Mouse (Mus musculus) fat pad, adult 2 months (tissue): ENCODE measurements around the gene Cnnm1.
"Not testable (repeated sequence)": the region's sequence is repeated elsewhere in the genome, so short reads cannot be mapped to it uniquely, and the experiment has no call there.

Source experiments
- DNase-seq: peaks from one replicate; pipeline ENCODE4 v3.0.0-alpha.2; 2011; ENCODE audit warnings: low read depth, low spot score; ENCODE audit errors: extremely low read depth

The Cnnm1 gene

DNA sequence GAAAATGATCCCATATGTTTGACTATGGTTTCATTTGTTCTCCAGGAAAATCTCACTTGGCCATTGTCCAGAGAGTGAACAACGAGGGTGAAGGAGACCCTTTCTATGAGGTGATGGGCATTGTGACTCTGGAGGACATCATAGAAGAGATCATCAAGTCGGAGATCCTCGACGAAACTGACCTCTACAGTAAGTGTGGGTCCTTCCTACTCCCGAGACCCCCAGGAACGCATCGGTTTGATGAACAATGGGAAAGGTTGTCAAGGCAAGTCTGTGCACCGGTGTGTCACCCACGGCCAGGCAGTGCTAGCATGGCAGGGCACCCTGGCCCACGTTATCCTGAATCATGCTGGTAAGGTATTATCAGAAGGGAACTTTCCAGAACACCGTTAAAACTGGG, 24.8 kb downstream of the Cnnm1 start:
- DNase-seq = no peak

GRCm38 (mm10) chr19:43465601-43466255, 25.5 kb downstream of the Cnnm1 start:
- no peak for DNase-seq

GRCm38 (mm10) chr19:43467927-43468685, 27.9 kb downstream of the Cnnm1 start:
- DNase-seq = no peak

DNA sequence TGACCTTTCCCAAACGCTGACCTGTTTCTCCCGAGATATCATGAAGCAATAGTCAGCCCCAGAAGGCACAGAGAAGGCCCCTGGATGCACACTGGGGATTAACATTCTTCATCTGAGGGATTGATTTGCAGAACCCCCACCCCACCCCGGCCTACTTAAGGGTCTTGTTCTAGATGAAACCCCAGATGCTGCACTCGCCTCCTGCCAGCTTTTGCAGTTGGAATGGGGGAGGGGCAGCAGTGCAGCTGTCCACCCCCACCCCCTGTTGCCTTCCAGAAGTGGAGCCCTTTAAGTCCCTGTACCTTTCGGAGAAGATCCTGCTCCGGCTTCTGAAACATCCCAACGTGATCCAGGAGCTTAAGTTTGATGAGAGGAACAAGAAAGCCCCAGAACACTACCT, 29.1 kb downstream of the Cnnm1 start:
- DNase-seq = no peak

GRCm38 (mm10) chr19:43472331-43472730, 32.1 kb downstream of the Cnnm1 start:
- DNase-seq = no peak

DNA sequence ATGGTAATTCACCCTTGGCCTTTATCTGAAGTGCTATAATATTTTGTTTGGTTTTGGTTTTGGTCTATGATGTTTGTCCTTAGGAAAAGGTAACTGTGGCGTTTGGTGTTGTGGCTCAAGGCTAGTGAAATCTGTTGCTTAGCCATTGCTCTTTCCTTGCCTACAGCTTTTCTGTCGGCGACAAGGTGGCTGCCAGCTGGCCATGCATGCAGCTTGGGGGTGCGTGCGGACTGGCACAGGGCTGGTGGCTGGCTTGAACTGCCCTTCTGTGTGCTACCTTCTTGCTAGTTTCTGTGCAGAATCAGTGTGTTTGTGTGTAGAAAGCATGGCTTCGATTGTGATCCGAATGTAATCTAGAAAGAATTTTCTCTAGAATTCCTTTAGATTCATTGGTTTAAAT, 32.5 kb downstream of the Cnnm1 start:
- DNase-seq = no peak

DNA sequence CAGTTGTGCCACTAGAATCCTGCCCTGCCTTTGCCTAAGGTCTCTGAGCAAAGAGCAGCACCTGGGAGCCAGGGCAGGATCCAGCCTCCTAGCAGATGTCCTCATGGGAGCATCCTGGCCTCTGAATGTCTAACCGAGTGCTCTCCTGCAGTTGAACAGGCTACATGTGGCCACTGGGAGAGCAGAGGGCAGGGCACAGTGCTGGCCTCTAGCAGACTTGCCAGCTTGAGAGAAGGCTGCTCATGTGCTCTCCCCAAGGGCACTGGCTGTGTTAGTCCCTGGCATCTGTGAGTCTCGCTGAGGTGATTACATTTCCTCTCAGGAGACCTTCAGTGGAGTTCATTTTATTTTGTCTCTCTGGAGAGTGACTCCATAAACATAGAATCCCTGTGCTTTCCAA, 35.4 kb downstream of the Cnnm1 start:
- DNase-seq = no peak

DNA sequence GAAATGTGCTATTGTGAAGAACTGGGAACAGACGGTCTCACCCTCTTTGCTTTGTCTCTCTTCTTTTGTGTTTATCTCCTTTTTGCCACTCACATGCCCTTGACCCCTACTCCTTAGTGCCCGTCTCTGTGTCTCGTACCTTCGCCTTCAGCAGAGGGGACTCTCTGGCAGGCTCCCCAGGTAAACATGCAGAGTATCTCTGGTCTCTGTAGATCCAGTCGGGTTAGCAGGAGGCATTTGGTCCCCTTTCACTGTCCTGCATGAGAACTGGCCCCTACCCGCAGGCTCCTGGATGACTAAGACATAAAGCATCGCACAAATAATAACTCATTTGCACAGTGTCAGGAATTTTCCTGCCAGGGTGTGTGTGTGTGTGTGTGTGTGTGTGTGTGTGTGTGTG, 35.8 kb downstream of the Cnnm1 start:
- no peak for DNase-seq

GRCm38 (mm10) chr19:43477436-43477835, 37.2 kb downstream of the Cnnm1 start:
- DNase-seq = no peak

DNA sequence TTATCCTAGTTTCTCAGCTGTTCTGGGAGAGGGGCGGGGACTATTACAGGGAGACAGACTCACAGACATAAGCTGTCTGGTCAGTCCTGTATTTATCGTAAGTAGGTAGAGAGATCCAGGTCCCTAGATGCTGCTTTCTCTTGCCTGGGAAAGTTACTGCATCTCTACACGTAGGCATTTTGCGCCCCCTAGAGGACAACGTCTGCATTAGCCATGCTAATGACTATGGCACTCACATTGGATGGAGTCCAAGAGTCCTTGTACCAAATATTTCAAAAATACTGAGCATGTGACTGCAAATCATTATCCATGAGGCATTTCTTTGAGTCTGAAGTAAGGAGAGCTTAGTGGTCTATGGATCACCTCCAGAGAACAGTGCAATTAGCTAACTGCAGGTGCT, 38.7 kb downstream of the Cnnm1 start:
- DNase-seq = no peak

GRCm38 (mm10) chr19:43479431-43479830, 39.2 kb downstream of the Cnnm1 start:
- no peak for DNase-seq

GRCm38 (mm10) chr19:43480512-43480911, 40.3 kb downstream of the Cnnm1 start:
- DNase-seq = no peak

GRCm38 (mm10) chr19:43487429-43487828, 47.2 kb downstream of the Cnnm1 start:
- no peak for DNase-seq

DNA sequence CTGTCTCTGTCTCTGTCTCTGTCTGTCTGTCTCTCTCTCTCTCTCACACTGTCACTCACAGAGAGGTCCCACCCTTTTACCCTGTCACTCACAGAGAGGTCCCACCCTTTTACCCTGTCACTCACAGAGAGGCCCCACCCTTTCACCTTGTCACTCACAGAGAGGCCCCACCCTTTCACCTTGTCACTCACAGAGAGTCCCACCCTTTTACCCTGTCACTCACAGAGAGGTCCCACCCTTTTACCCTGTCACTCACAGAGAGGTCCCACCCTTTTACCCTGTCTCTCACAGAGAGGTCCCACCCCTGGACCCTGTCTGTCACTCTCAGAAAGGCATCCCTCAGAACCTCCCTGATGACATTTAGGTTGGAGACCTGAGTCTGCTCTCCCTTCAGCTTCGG, 53.1 kb downstream of the Cnnm1 start:
- DNase-seq = not testable (repeated sequence)

- no peak for DNase-seq
Measured at GRCm38 (mm10) chr19:43493878-43494277, 53.6 kb downstream of the Cnnm1 start.

GRCm38 (mm10) chr19:43494914-43495313, 54.7 kb downstream of the Cnnm1 start:
- no peak for DNase-seq

GRCm38 (mm10) chr19:43495846-43496245, 55.6 kb downstream of the Cnnm1 start:
- DNase-seq = no peak

- DNase-seq = no peak
Measured at GRCm38 (mm10) chr19:43497440-43497839, 57.2 kb downstream of the Cnnm1 start.

GRCm38 (mm10) chr19:43498874-43499273, 58.6 kb downstream of the Cnnm1 start:
- no peak for DNase-seq

- DNase-seq = no peak
Measured at GRCm38 (mm10) chr19:43502630-43503029, 62.4 kb downstream of the Cnnm1 start.

GRCm38 (mm10) chr19:43503593-43503992, 63.4 kb downstream of the Cnnm1 start:
- not testable (repeated sequence) for DNase-seq

GRCm38 (mm10) chr19:43505441-43505840, 65.2 kb downstream of the Cnnm1 start:
- DNase-seq = no peak
